Mouse (Mus musculus): ENCODE results near the gene Sh3gl3. TPM values are rescaled to one million over a fixed set of nuclear protein-coding genes. Genes with fewer than 3 reads are reported as not detected.

Sh3gl3 gene
- total and polyA plus RNA-seq, 3 experiments = 0.22 TPM; not detected in 2

GRCm38 (mm10) chr7:82294611-82295010 is 121.0 kb downstream of the Sh3gl3 start:
- DNase-seq (ENCODE audit: low spot score) = no peak
- no peak for ATAC-seq (ENCODE audit: extremely low read depth, insufficient number of reproducible peaks, low FRiP score, poor library complexity, severe bottlenecking)
- Histone ChIP-seq H3K9me3 (replicated peaks) (peaks cover 58% of the 10 kb centered on the region), H3K4me1 (ENCODE audit: insufficient read depth, low read depth, low read length) (no peaks in the 10 kb centered on the region), H3K27me3 (ENCODE audit: insufficient read depth, low read length) (no peaks in the 10 kb centered on the region), H3K4me3 (ENCODE audit: low read depth, low read length) (no peak overlapping the region), H3K36me3 (replicated peaks) (no peaks in the 10 kb centered on the region)
- TF ChIP-seq TAL1 (conservative IDR thresholded peaks at IDR 0.05; ENCODE audit: low read depth, low read length) (no peak), GATA2 (IDR thresholded peaks at IDR 0.05; ENCODE audit: borderline replicate concordance, low read depth, low read length) (no peak), CTCF (IDR thresholded peaks at IDR 0.05; ENCODE audit: low read depth, low read length) (no peak), POLR2AphosphoS5 (IDR thresholded peaks at IDR 0.05; ENCODE audit: insufficient replicate concordance, low read depth, low read length) (no peak), GATA1 (IDR thresholded peaks at IDR 0.05; ENCODE audit: borderline replicate concordance, low read length) (no peak)

GRCm38 (mm10) chr7:82308398-82308797 is 134.8 kb downstream of the Sh3gl3 start:
- peaks cover 31% of the 10 kb centered on the region for H3K9me3 ChIP-seq (replicated peaks)
- no peak for ATAC-seq (ENCODE audit: extremely low read depth, insufficient number of reproducible peaks, low FRiP score, poor library complexity, severe bottlenecking)
- no peak overlapping the region for H3K4me3 ChIP-seq (ENCODE audit: low read depth, low read length)
- TF ChIP-seq POLR2AphosphoS5 (IDR thresholded peaks at IDR 0.05; ENCODE audit: insufficient replicate concordance, low read depth, low read length) (no peak), CTCF (IDR thresholded peaks at IDR 0.05; ENCODE audit: low read depth, low read length) (no peak), GATA1 (IDR thresholded peaks at IDR 0.05; ENCODE audit: borderline replicate concordance, low read length) (no peak), GATA2 (IDR thresholded peaks at IDR 0.05; ENCODE audit: borderline replicate concordance, low read depth, low read length) (no peak), TAL1 (conservative IDR thresholded peaks at IDR 0.05; ENCODE audit: low read depth, low read length) (no peak)
- H3K36me3 ChIP-seq (replicated peaks) = no peaks in the 10 kb centered on the region
- DNase-seq (ENCODE audit: low spot score) = no peak
- no peaks in the 10 kb centered on the region for H3K4me1 ChIP-seq (ENCODE audit: insufficient read depth, low read depth, low read length)
- no peaks in the 10 kb centered on the region for H3K27me3 ChIP-seq (ENCODE audit: insufficient read depth, low read length)

GRCm38 (mm10) chr7:82318515-82318914 is 144.9 kb downstream of the Sh3gl3 start:
- H3K36me3 ChIP-seq (replicated peaks) = no peaks in the 10 kb centered on the region
- H3K4me1 ChIP-seq (ENCODE audit: insufficient read depth, low read depth, low read length) = no peaks in the 10 kb centered on the region
- no peak overlapping the region for H3K4me3 ChIP-seq (ENCODE audit: low read depth, low read length)
- H3K9me3 ChIP-seq (replicated peaks) = peaks cover 11% of the 10 kb centered on the region
- DNase-seq (ENCODE audit: low spot score) (no peak), ATAC-seq (ENCODE audit: extremely low read depth, insufficient number of reproducible peaks, low FRiP score, poor library complexity, severe bottlenecking) (no peak)
- no peaks in the 10 kb centered on the region for H3K27me3 ChIP-seq (ENCODE audit: insufficient read depth, low read length)
- TF ChIP-seq POLR2AphosphoS5 (IDR thresholded peaks at IDR 0.05; ENCODE audit: insufficient replicate concordance, low read depth, low read length) = no peak
- no peak for TF ChIP-seq TAL1 (conservative IDR thresholded peaks at IDR 0.05; ENCODE audit: low read depth, low read length)
- no peak for TF ChIP-seq CTCF (IDR thresholded peaks at IDR 0.05; ENCODE audit: low read depth, low read length)
- TF ChIP-seq GATA2 (IDR thresholded peaks at IDR 0.05; ENCODE audit: borderline replicate concordance, low read depth, low read length) = no peak
- no peak for TF ChIP-seq GATA1 (IDR thresholded peaks at IDR 0.05; ENCODE audit: borderline replicate concordance, low read length)

- DNase-seq (ENCODE audit: low spot score) = no peak
- no peak overlapping the region for H3K4me3 ChIP-seq (ENCODE audit: low read depth, low read length)
- no peaks in the 10 kb centered on the region for H3K36me3 ChIP-seq (replicated peaks)
- no peak for ATAC-seq (ENCODE audit: extremely low read depth, insufficient number of reproducible peaks, low FRiP score, poor library complexity, severe bottlenecking)
- TF ChIP-seq CTCF (IDR thresholded peaks at IDR 0.05; ENCODE audit: low read depth, low read length) (no peak), TAL1 (conservative IDR thresholded peaks at IDR 0.05; ENCODE audit: low read depth, low read length) (no peak), POLR2AphosphoS5 (IDR thresholded peaks at IDR 0.05; ENCODE audit: insufficient replicate concordance, low read depth, low read length) (no peak), GATA1 (IDR thresholded peaks at IDR 0.05; ENCODE audit: borderline replicate concordance, low read length) (no peak), GATA2 (IDR thresholded peaks at IDR 0.05; ENCODE audit: borderline replicate concordance, low read depth, low read length) (no peak)
- H3K4me1 ChIP-seq (ENCODE audit: insufficient read depth, low read depth, low read length) = no peaks in the 10 kb centered on the region
- no peaks in the 10 kb centered on the region for H3K27me3 ChIP-seq (ENCODE audit: insufficient read depth, low read length)
- H3K9me3 ChIP-seq (replicated peaks) = peaks cover 26% of the 10 kb centered on the region
These were observed 153.0 kb downstream of the Sh3gl3 start for GRCm38 (mm10) chr7:82326616-82327015.

DNA sequence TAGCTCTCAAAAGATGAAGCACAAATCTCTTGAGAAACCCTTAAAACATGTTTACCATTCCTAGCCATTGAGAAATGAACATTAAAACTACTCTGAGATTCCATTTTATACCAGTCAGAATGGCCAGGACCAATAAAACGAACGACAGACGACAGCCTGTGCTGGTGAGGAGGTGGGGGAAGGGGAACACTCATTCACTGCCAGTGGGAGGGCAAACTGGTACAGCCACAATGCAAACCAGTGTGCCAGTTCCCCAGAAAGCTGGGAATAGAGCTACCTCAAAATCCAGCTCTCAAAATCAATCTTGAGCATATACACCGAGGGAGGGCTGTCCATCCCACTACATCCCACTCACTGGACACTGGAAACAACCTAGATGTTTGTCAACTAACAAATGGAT is 153.6 kb downstream of the Sh3gl3 start:
- no peak for DNase-seq (ENCODE audit: low spot score)
- Histone ChIP-seq H3K4me3 (ENCODE audit: low read depth, low read length) (no peak overlapping the region), H3K36me3 (replicated peaks) (no peaks in the 10 kb centered on the region), H3K9me3 (replicated peaks) (peaks cover 30% of the 10 kb centered on the region), H3K4me1 (ENCODE audit: insufficient read depth, low read depth, low read length) (no peaks in the 10 kb centered on the region), H3K27me3 (ENCODE audit: insufficient read depth, low read length) (no peaks in the 10 kb centered on the region)
- no peak for TF ChIP-seq POLR2AphosphoS5 (IDR thresholded peaks at IDR 0.05; ENCODE audit: insufficient replicate concordance, low read depth, low read length)
- no peak for TF ChIP-seq CTCF (IDR thresholded peaks at IDR 0.05; ENCODE audit: low read depth, low read length)
- TF ChIP-seq TAL1 (conservative IDR thresholded peaks at IDR 0.05; ENCODE audit: low read depth, low read length) = no peak
- TF ChIP-seq GATA1 (IDR thresholded peaks at IDR 0.05; ENCODE audit: borderline replicate concordance, low read length) = no peak
- TF ChIP-seq GATA2 (IDR thresholded peaks at IDR 0.05; ENCODE audit: borderline replicate concordance, low read depth, low read length) = no peak
- no peak for ATAC-seq (ENCODE audit: extremely low read depth, insufficient number of reproducible peaks, low FRiP score, poor library complexity, severe bottlenecking)

GRCm38 (mm10) chr7:82327881-82328280 is 154.2 kb downstream of the Sh3gl3 start:
- ATAC-seq (ENCODE audit: extremely low read depth, insufficient number of reproducible peaks, low FRiP score, poor library complexity, severe bottlenecking) (no peak), DNase-seq (ENCODE audit: low spot score) (no peak)
- Histone ChIP-seq H3K27me3 (ENCODE audit: insufficient read depth, low read length) (no peaks in the 10 kb centered on the region), H3K9me3 (replicated peaks) (peaks cover 30% of the 10 kb centered on the region), H3K36me3 (replicated peaks) (no peaks in the 10 kb centered on the region), H3K4me3 (ENCODE audit: low read depth, low read length) (no peak overlapping the region), H3K4me1 (ENCODE audit: insufficient read depth, low read depth, low read length) (no peaks in the 10 kb centered on the region)
- TF ChIP-seq GATA2 (IDR thresholded peaks at IDR 0.05; ENCODE audit: borderline replicate concordance, low read depth, low read length) (no peak), TAL1 (conservative IDR thresholded peaks at IDR 0.05; ENCODE audit: low read depth, low read length) (no peak), CTCF (IDR thresholded peaks at IDR 0.05; ENCODE audit: low read depth, low read length) (no peak), POLR2AphosphoS5 (IDR thresholded peaks at IDR 0.05; ENCODE audit: insufficient replicate concordance, low read depth, low read length) (no peak), GATA1 (IDR thresholded peaks at IDR 0.05; ENCODE audit: borderline replicate concordance, low read length) (no peak)
